Mouse (Mus musculus) testis, adult 2 months (tissue): ENCODE results near the gene Otud4.

Experiments
- CTCF ChIP-seq: fragments of 200-500 bp; IDR thresholded peaks from 2 replicates; pipeline ENCODE4 v1.5.1; 2012; ENCODE audit warnings: low read depth, mild to moderate bottlenecking, inconsistent platforms, low read length, moderate library complexity; ENCODE audit not compliant: control insufficient read depth, insufficient read depth, insufficient replicate concordance
- POLR2A ChIP-seq: fragments of 200-500 bp; IDR thresholded peaks from 2 replicates; pipeline ENCODE4 v1.6.1; 2012; ENCODE audit warnings: low read depth, mild to moderate bottlenecking, inconsistent platforms, low read length, moderate library complexity; ENCODE audit not compliant: control insufficient read depth

GRCm38 (mm10) chr8:79636151-79636550 lies 3.3 kb upstream of the Otud4 start:
- no peak for TF ChIP-seq CTCF
- no peak for TF ChIP-seq POLR2A
